Mouse (Mus musculus) limb, embryonic 14.5 days (tissue): ENCODE results near the gene Clec2d. TPM values are rescaled to one million over a fixed set of nuclear protein-coding genes. Genes with fewer than 3 reads are reported as not detected.
"Not testable (repeated sequence)": the region's sequence is repeated elsewhere in the genome, so short reads cannot be mapped to it uniquely, and the experiment has no call there.

Source experiments
- ATAC-seq: fragments of 200-750 bp; cut with Nextera tagmentation; 2 replicates; pipeline ENCODE4 v1.8.0; 2017; ENCODE audit warnings: low read depth, moderate number of reproducible peaks, moderate TSS enrichment; ENCODE audit not compliant: low FRiP score
- DNase-seq: peaks from one replicate; pipeline ENCODE4 v3.0.0-alpha.2; 2015; ENCODE audit warnings: low spot score
- H3K27ac ChIP-seq: fragments of 300-500 bp; sonication (generic); replicated peaks from 2 replicates; pipeline ENCODE4 v1.5.1; 2014; ENCODE audit warnings: low read depth, mild to moderate bottlenecking, low read length, moderate library complexity, mixed read lengths
- H3K27me3 ChIP-seq: fragments of 300-500 bp; sonication (generic); 2 replicates; pipeline ENCODE4 v1.6.1; 2014; ENCODE audit warnings: low read length, mixed read lengths; ENCODE audit not compliant: control insufficient read depth, insufficient read depth
- H3K36me3 ChIP-seq: fragments of 300-500 bp; sonication (generic); 2 replicates; pipeline ENCODE4 v1.6.1; 2014; ENCODE audit warnings: mild to moderate bottlenecking, low read length, moderate library complexity, mixed read lengths; ENCODE audit not compliant: control insufficient read depth, insufficient read depth
- H3K4me1 ChIP-seq: fragments of 300-500 bp; sonication (generic); 2 replicates; pipeline ENCODE4 v1.6.1; 2014; ENCODE audit warnings: antibody characterized with exemption, low read length, mixed read lengths; ENCODE audit not compliant: control insufficient read depth, insufficient read depth
- H3K4me2 ChIP-seq: fragments of 300-500 bp; sonication (generic); replicated peaks from 2 replicates; pipeline ENCODE4 v1.6.1; 2014; ENCODE audit warnings: low read depth, mild to moderate bottlenecking, low read length, moderate library complexity; ENCODE audit not compliant: severe bottlenecking
- H3K4me3 ChIP-seq: fragments of 300-500 bp; sonication (generic); replicated peaks from 2 replicates; pipeline ENCODE4 v1.5.1; 2014; ENCODE audit warnings: low read length
- H3K9ac ChIP-seq: fragments of 300-500 bp; sonication (generic); 2 replicates; pipeline ENCODE4 v1.6.1; 2014; ENCODE audit warnings: mild to moderate bottlenecking, low read depth, low read length, moderate library complexity; ENCODE audit not compliant: severe bottlenecking
- H3K9me3 ChIP-seq: fragments of 300-500 bp; sonication (generic); 2 replicates; pipeline ENCODE4 v1.6.1; 2016; ENCODE audit warnings: low read length; ENCODE audit not compliant: control insufficient read depth
- POLR2A ChIP-seq: fragments of 200-500 bp; IDR thresholded peaks from 2 replicates; pipeline ENCODE4 v1.8.0; 2012; ENCODE audit warnings: inconsistent platforms, mild to moderate bottlenecking, moderate library complexity, borderline replicate concordance; ENCODE audit not compliant: insufficient read depth, insufficient read length; ENCODE audit errors: extremely low read depth
- WGBS: fragments of 180-500 bp; shearing (Covaris S2); extraction: QIAGEN DNeasy Blood & Tissue Kit; methylation state at CpG from one replicate; pipeline ENCODE4 v1.1.7; 2014; 5-methylcytosine and 5-hydroxymethylcytosine counted together
- polyA plus RNA-seq, 2 experiments: library from polyadenylated mRNA; depleted of rRNA in 1 of 2; stranded (reverse) in 1 of 2; unstranded in 1 of 2; fragments of >200 nt; fragmentation: Nextera tagmentation in 1 of 2; extraction: Ambion mirVana in 1 of 2; gene quantifications; 2 replicates each; pipeline versions ENCODE4 v1.2.1 to v1.2.3; 2012 to 2014

Gene Clec2d
- polyA plus RNA-seq, 2 experiments, result 11.1 TPM; not detected in 1

DNA sequence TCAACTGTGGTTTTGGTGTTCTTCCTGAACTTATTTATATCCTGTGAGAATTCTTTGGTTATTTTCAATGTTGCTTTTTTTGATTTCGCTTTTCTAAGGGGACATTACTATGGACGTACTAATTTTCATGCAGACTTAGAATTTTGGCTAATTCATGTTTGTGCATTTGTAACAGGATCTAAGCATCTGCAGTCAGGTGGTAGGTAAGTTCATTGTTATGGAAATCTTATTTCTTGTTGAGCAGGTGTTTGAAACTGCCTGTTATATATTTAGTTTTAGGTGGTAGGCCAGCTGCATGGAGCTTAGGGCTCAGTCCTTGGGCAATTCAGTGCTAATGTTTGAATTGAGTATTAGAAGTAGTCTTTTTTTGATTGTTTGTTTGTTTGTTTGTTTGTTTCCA, 13.0 kb downstream of the Clec2d start:
- Histone ChIP-seq H3K9me3 (no peaks in the 10 kb centered on the region), H3K27me3 (no peaks in the 10 kb centered on the region), H3K4me2 (no peak overlapping the region), H3K36me3 (no peaks in the 10 kb centered on the region), H3K9ac (no peak overlapping the region), H3K4me3 (no peak overlapping the region), H3K4me1 (no peaks in the 10 kb centered on the region), H3K27ac (no peak overlapping the region)
- WGBS, result 89% methylated on average over 2 of the region's 2 CpGs
- DNase-seq (no peak), ATAC-seq (no peak)
- no peak for TF ChIP-seq POLR2A

DNA sequence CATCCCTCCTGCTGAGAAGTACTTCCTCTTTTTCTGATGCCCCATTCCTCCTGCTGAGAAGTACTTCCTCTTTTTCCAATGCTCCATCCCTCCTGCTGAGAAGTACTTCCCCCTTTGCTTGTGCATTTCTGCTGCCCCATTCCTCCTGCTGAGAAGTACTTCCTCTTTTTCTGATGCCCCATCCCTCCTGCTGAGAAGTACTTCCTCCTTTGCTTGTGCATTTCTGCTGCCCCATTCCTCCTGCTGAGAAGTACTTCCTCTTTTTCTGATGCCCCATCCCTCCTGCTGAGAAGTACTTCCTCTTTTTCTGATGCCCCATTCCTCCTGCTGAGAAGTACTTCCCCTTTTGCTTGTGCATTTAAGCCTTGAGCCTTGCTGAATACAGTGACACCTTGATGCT, 19.7 kb downstream of the Clec2d start:
- not testable (repeated sequence) for H3K9ac ChIP-seq, ATAC-seq, DNase-seq, H3K4me3 ChIP-seq, H3K9me3 ChIP-seq, H3K4me2 ChIP-seq, H3K27ac ChIP-seq, H3K4me1 ChIP-seq, H3K36me3 ChIP-seq, H3K27me3 ChIP-seq

- Histone ChIP-seq H3K9ac (no peak overlapping the region), H3K9me3 (no peaks in the 10 kb centered on the region), H3K4me3 (no peak overlapping the region), H3K27ac (no peak overlapping the region), H3K27me3 (no peaks in the 10 kb centered on the region), H3K36me3 (no peaks in the 10 kb centered on the region), H3K4me1 (no peaks in the 10 kb centered on the region), H3K4me2 (no peak overlapping the region)
- WGBS, result 77% methylated on average over 1 of the region's 1 CpGs
- ATAC-seq (no peak), DNase-seq (no peak)
- no peak for TF ChIP-seq POLR2A
Observed at GRCm38 (mm10) chr6:129202306-129202705, 21.9 kb downstream of the Clec2d start.

DNA sequence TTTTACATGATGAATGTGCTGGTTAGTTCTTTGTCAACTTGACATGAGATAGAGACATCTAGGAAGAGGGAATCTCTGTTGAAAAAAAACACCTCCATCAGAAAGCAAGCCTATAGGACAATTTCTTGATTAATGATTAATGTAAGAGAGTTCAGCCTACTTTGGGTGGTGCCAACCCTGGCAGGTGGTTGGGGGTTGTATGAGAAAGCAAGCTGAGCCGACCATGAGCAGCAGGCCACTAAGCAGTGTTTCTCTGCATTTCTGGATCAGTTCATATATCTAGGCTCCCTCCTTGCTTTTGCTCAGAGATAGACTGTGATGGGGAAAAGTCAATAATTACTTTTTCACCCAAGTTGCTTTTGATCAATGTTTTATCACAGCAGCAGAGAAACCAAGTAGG, 23.9 kb downstream of the Clec2d start:
- no peak for ATAC-seq
- H3K36me3 ChIP-seq, result no peaks in the 10 kb centered on the region
- no peaks in the 10 kb centered on the region for H3K27me3 ChIP-seq
- H3K4me3 ChIP-seq, result no peak overlapping the region
- no peaks in the 10 kb centered on the region for H3K9me3 ChIP-seq
- WGBS, result 61% methylated on average over 1 of the region's 1 CpGs
- TF ChIP-seq POLR2A, result no peak
- H3K27ac ChIP-seq, result no peak overlapping the region
- no peak overlapping the region for H3K9ac ChIP-seq
- H3K4me1 ChIP-seq, result no peaks in the 10 kb centered on the region
- no peak overlapping the region for H3K4me2 ChIP-seq
- DNase-seq, result no peak

- Histone ChIP-seq H3K9me3 (no peaks in the 10 kb centered on the region), H3K27ac (no peak overlapping the region), H3K4me1 (no peaks in the 10 kb centered on the region), H3K36me3 (no peaks in the 10 kb centered on the region), H3K27me3 (no peaks in the 10 kb centered on the region), H3K4me2 (no peak overlapping the region), H3K9ac (no peak overlapping the region), H3K4me3 (no peak overlapping the region)
- WGBS, result 83% methylated on average over 3 of the region's 3 CpGs
- DNase-seq (no peak), ATAC-seq (no peak)
- TF ChIP-seq POLR2A, result no peak
Observed at GRCm38 (mm10) chr6:129204838-129205237, 24.4 kb downstream of the Clec2d start.

GRCm38 (mm10) chr6:129208891-129209519, 28.6 kb downstream of the Clec2d start:
- DNase-seq (no peak), ATAC-seq (no peak)
- Histone ChIP-seq H3K4me1 (no peaks in the 10 kb centered on the region), H3K9ac (no peak overlapping the region), H3K4me2 (no peak overlapping the region), H3K36me3 (no peaks in the 10 kb centered on the region), H3K27me3 (no peaks in the 10 kb centered on the region), H3K9me3 (no peaks in the 10 kb centered on the region), H3K4me3 (no peak overlapping the region), H3K27ac (no peak overlapping the region)
- no peak for TF ChIP-seq POLR2A
- WGBS, result 83% methylated on average over 5 of the region's 5 CpGs
